Mouse (Mus musculus): ENCODE results near the gene Zfp367. TPM values are rescaled to one million over a fixed set of nuclear protein-coding genes. Genes with fewer than 3 reads are reported as not detected.

The Zfp367 gene
- polyA plus RNA-seq, 1 experiment = 19.3 TPM

GRCm38 (mm10) chr13:64123491-64124188, 29.4 kb downstream of the Zfp367 start:
- Histone ChIP-seq H3K27ac (ENCODE audit: control insufficient read depth, insufficient read depth, low read depth, low read length, poor library complexity) (no peak overlapping the region), H3K4me3 (replicated peaks; ENCODE audit: control insufficient read depth, low read depth, low read length) (no peak overlapping the region), H3K4me1 (ENCODE audit: control insufficient read depth, insufficient read depth, low read length) (no peaks in the 10 kb centered on the region; the same call in 1 of the 2 replicates)
- WGBS = 74% methylated on average over 6 of the region's 6 CpGs
- TF ChIP-seq CTCF (IDR thresholded peaks at IDR 0.05; ENCODE audit: control insufficient read depth, insufficient read depth, low read length) (no peak), POLR2A (IDR thresholded peaks at IDR 0.05; ENCODE audit: borderline replicate concordance, control insufficient read depth, low read depth, low read length) (no peak)

- Histone ChIP-seq H3K4me1 (ENCODE audit: control insufficient read depth, insufficient read depth, low read length) (no peaks in the 10 kb centered on the region; the same call in 1 of the 2 replicates), H3K4me3 (replicated peaks; ENCODE audit: control insufficient read depth, low read depth, low read length) (no peak overlapping the region), H3K27ac (ENCODE audit: control insufficient read depth, insufficient read depth, low read depth, low read length, poor library complexity) (no peak overlapping the region)
- 19% methylated on average over 4 of the region's 4 CpGs for WGBS
- TF ChIP-seq CTCF (IDR thresholded peaks at IDR 0.05; ENCODE audit: control insufficient read depth, insufficient read depth, low read length) (no peak), POLR2A (IDR thresholded peaks at IDR 0.05; ENCODE audit: borderline replicate concordance, control insufficient read depth, low read depth, low read length) (no peak)
Observed at GRCm38 (mm10) chr13:64120760-64121159, 32.2 kb downstream of the Zfp367 start.

- WGBS = 41% methylated on average over 2 of the region's 2 CpGs
- Histone ChIP-seq H3K27ac (ENCODE audit: control insufficient read depth, insufficient read depth, low read depth, low read length, poor library complexity) (no peak overlapping the region), H3K4me1 (ENCODE audit: control insufficient read depth, insufficient read depth, low read length) (no peaks in the 10 kb centered on the region; the same call in 1 of the 2 replicates), H3K4me3 (replicated peaks; ENCODE audit: control insufficient read depth, low read depth, low read length) (no peak overlapping the region)
- no peak for TF ChIP-seq CTCF (IDR thresholded peaks at IDR 0.05; ENCODE audit: control insufficient read depth, insufficient read depth, low read length)
- TF ChIP-seq POLR2A (IDR thresholded peaks at IDR 0.05; ENCODE audit: borderline replicate concordance, control insufficient read depth, low read depth, low read length) = no peak
Observed at GRCm38 (mm10) chr13:64117442-64117841, 35.6 kb downstream of the Zfp367 start.

GRCm38 (mm10) chr13:64110421-64110820, 42.6 kb downstream of the Zfp367 start:
- Histone ChIP-seq H3K4me1 (ENCODE audit: control insufficient read depth, insufficient read depth, low read length) (no peaks in the 10 kb centered on the region), H3K27ac (ENCODE audit: control insufficient read depth, insufficient read depth, low read depth, low read length, poor library complexity) (no peak overlapping the region), H3K4me3 (replicated peaks; ENCODE audit: control insufficient read depth, low read depth, low read length) (no peak overlapping the region)
- WGBS = 100% methylated on average over 1 of the region's 1 CpGs
- no peak for TF ChIP-seq POLR2A (IDR thresholded peaks at IDR 0.05; ENCODE audit: borderline replicate concordance, control insufficient read depth, low read depth, low read length)
- TF ChIP-seq CTCF (IDR thresholded peaks at IDR 0.05; ENCODE audit: control insufficient read depth, insufficient read depth, low read length) = no peak

- TF ChIP-seq POLR2A (IDR thresholded peaks at IDR 0.05; ENCODE audit: borderline replicate concordance, control insufficient read depth, low read depth, low read length) = no peak
- no peak for TF ChIP-seq CTCF (IDR thresholded peaks at IDR 0.05; ENCODE audit: control insufficient read depth, insufficient read depth, low read length)
- Histone ChIP-seq H3K4me1 (ENCODE audit: control insufficient read depth, insufficient read depth, low read length) (no peaks in the 10 kb centered on the region), H3K27ac (ENCODE audit: control insufficient read depth, insufficient read depth, low read depth, low read length, poor library complexity) (no peak overlapping the region), H3K4me3 (replicated peaks; ENCODE audit: control insufficient read depth, low read depth, low read length) (no peak overlapping the region)
- 33% methylated on average over 5 of the region's 5 CpGs for WGBS
Observed at GRCm38 (mm10) chr13:64108381-64108850, 44.6 kb downstream of the Zfp367 start.

- Histone ChIP-seq H3K27ac (ENCODE audit: control insufficient read depth, insufficient read depth, low read depth, low read length, poor library complexity) (no peak overlapping the region), H3K4me3 (replicated peaks; ENCODE audit: control insufficient read depth, low read depth, low read length) (no peak overlapping the region), H3K4me1 (ENCODE audit: control insufficient read depth, insufficient read depth, low read length) (no peaks in the 10 kb centered on the region)
- 68% methylated on average over 8 of the region's 8 CpGs for WGBS
- no peak for TF ChIP-seq CTCF (IDR thresholded peaks at IDR 0.05; ENCODE audit: control insufficient read depth, insufficient read depth, low read length)
Observed at GRCm38 (mm10) chr13:64107535-64107934, 45.5 kb downstream of the Zfp367 start.

GRCm38 (mm10) chr13:64107105-64107504, 45.9 kb downstream of the Zfp367 start:
- no peak overlapping the region for H3K27ac ChIP-seq (ENCODE audit: control insufficient read depth, insufficient read depth, low read depth, low read length, poor library complexity)
- no peaks in the 10 kb centered on the region for H3K4me1 ChIP-seq (ENCODE audit: control insufficient read depth, insufficient read depth, low read length)
- H3K4me3 ChIP-seq (replicated peaks; ENCODE audit: control insufficient read depth, low read depth, low read length) = no peak overlapping the region
- TF ChIP-seq CTCF (IDR thresholded peaks at IDR 0.05; ENCODE audit: control insufficient read depth, insufficient read depth, low read length) (no peak), POLR2A (IDR thresholded peaks at IDR 0.05; ENCODE audit: borderline replicate concordance, control insufficient read depth, low read depth, low read length) (no peak)
- WGBS = 70% methylated on average over 3 of the region's 3 CpGs

- Histone ChIP-seq H3K4me3 (replicated peaks; ENCODE audit: control insufficient read depth, low read depth, low read length) (no peak overlapping the region), H3K4me1 (ENCODE audit: control insufficient read depth, insufficient read depth, low read length) (no peaks in the 10 kb centered on the region), H3K27ac (ENCODE audit: control insufficient read depth, insufficient read depth, low read depth, low read length, poor library complexity) (no peak overlapping the region)
- TF ChIP-seq CTCF (IDR thresholded peaks at IDR 0.05; ENCODE audit: control insufficient read depth, insufficient read depth, low read length) (no peak), POLR2A (IDR thresholded peaks at IDR 0.05; ENCODE audit: borderline replicate concordance, control insufficient read depth, low read depth, low read length) (no peak)
- WGBS = 84% methylated on average over 3 of the region's 3 CpGs
Observed at GRCm38 (mm10) chr13:64105690-64106089, 47.3 kb downstream of the Zfp367 start.
